Mouse (Mus musculus) midbrain, embryonic 15.5 days (tissue): Measurements from ENCODE around the gene Ccdc160. TPM values are rescaled to one million over a fixed set of nuclear protein-coding genes. Genes with fewer than 3 reads are reported as not detected.

Experiments
- ATAC-seq: fragments of 200-750 bp; cut with Nextera tagmentation; replicated peaks from 2 replicates; pipeline ENCODE4 v1.8.0; 2017; ENCODE audit warnings: moderate TSS enrichment
- H3K27ac ChIP-seq: fragments of 300-500 bp; sonication (generic); 2 replicates; pipeline ENCODE4 v1.5.1; 2015; ENCODE audit warnings: mild to moderate bottlenecking, inconsistent platforms
- H3K27me3 ChIP-seq: fragments of 300-500 bp; sonication (generic); replicated peaks from 2 replicates; pipeline ENCODE4 v1.6.1; 2015; ENCODE audit warnings: inconsistent platforms
- H3K36me3 ChIP-seq: fragments of 300-500 bp; sonication (generic); replicated peaks from 2 replicates; pipeline ENCODE4 v1.6.1; 2015; ENCODE audit warnings: inconsistent platforms
- H3K4me1 ChIP-seq: fragments of 300-500 bp; sonication (generic); 2 replicates; pipeline ENCODE4 v1.6.1; 2015; ENCODE audit warnings: inconsistent platforms
- H3K4me2 ChIP-seq: fragments of 300-500 bp; sonication (generic); 2 replicates; pipeline ENCODE4 v1.6.1; 2015; ENCODE audit warnings: inconsistent platforms, mild to moderate bottlenecking, moderate library complexity
- H3K4me3 ChIP-seq: fragments of 300-500 bp; sonication (generic); 2 replicates; pipeline ENCODE4 v1.5.1; 2015; ENCODE audit warnings: mild to moderate bottlenecking, inconsistent platforms
- H3K9ac ChIP-seq: fragments of 300-500 bp; sonication (generic); 2 replicates; pipeline ENCODE4 v1.6.1; 2015; ENCODE audit warnings: mild to moderate bottlenecking, inconsistent platforms
- H3K9me3 ChIP-seq: fragments of 300-500 bp; sonication (generic); 2 replicates; pipeline ENCODE4 v1.6.1; 2016; ENCODE audit warnings: inconsistent platforms
- WGBS: fragments of 180-500 bp; shearing (Covaris S2); methylation state at CpG from one replicate; pipeline ENCODE4 v1.1.7; 2015; ENCODE audit warnings: mixed read lengths; 5-methylcytosine and 5-hydroxymethylcytosine counted together
- polyA plus RNA-seq: library from polyadenylated mRNA; unstranded; fragments of >200 nt; fragmentation: Nextera tagmentation; extraction: Ambion mirVana; gene quantifications from 2 replicates; pipeline ENCODE4 v1.2.1, GENCODE M21; 2015

Ccdc160 gene
- 5.8 and 7.9 TPM in 2 replicates for polyA plus RNA-seq

GRCm38 (mm10) chrX:52790980-52791593 is at the start of gene Ccdc160:
Ccdc160 (plus strand) TSS chrX:52791200.
- no peaks in the 10 kb centered on the region for H3K9me3 ChIP-seq
- peak within 1 kb of the TSS; percentile 49 for H3K4me3 ChIP-seq
- no peaks in the 10 kb centered on the region for H3K36me3 ChIP-seq
- H3K27ac ChIP-seq, result peak within 1 kb of the TSS; percentile 71
- H3K4me1 ChIP-seq, result peaks cover 8% of the 10 kb centered on the region; the same call in 1 of the 2 replicates
- peak within 1 kb of the TSS; percentile 51 for H3K4me2 ChIP-seq
- peak within 1 kb of the TSS; percentile 48 for H3K9ac ChIP-seq
- H3K27me3 ChIP-seq, result no peaks in the 10 kb centered on the region
- 18% methylated on average over 26 of the region's 26 CpGs for WGBS
- ATAC-seq, result peak; percentile 99

GRCm38 (mm10) chrX:52743781-52744180 is 47.2 kb upstream of the Ccdc160 start:
- Histone ChIP-seq H3K4me3 (peak overlapping the region; percentile 47), H3K9ac (peak overlapping the region; percentile 32; the same call in 1 of the 2 replicates), H3K27me3 (no peaks in the 10 kb centered on the region; the same call in 1 of the 2 replicates), H3K4me2 (peak overlapping the region; percentile 95), H3K4me1 (peaks cover 4% of the 10 kb centered on the region; the same call in 1 of the 2 replicates), H3K27ac (no peak overlapping the region), H3K36me3 (no peaks in the 10 kb centered on the region), H3K9me3 (no peaks in the 10 kb centered on the region)
- ATAC-seq, result 0 out of 2 replicates have a peak, but pooled peaks have one; percentile 3
- 21% methylated on average over 15 of the region's 15 CpGs for WGBS

GRCm38 (mm10) chrX:52744201-52745051 is 46.6 kb upstream of the Ccdc160 start:
- Histone ChIP-seq H3K4me1 (peaks cover 4% of the 10 kb centered on the region; the same call in 1 of the 2 replicates), H3K27ac (no peak overlapping the region), H3K4me3 (peak overlapping the region; percentile 47), H3K27me3 (no peaks in the 10 kb centered on the region; the same call in 1 of the 2 replicates), H3K9ac (peak overlapping the region; percentile 32; the same call in 1 of the 2 replicates), H3K4me2 (peak overlapping the region; percentile 95), H3K9me3 (no peaks in the 10 kb centered on the region), H3K36me3 (no peaks in the 10 kb centered on the region)
- 27% methylated on average over 50 of the region's 50 CpGs for WGBS
- peak; percentile 70; the same call in 1 of the 2 replicates for ATAC-seq

- H3K27ac ChIP-seq, result no peak overlapping the region
- H3K36me3 ChIP-seq, result no peaks in the 10 kb centered on the region
- peak overlapping the region; percentile 95; the same call in 1 of the 2 replicates for H3K4me2 ChIP-seq
- peaks cover 4% of the 10 kb centered on the region; the same call in 1 of the 2 replicates for H3K4me1 ChIP-seq
- no peaks in the 10 kb centered on the region; the same call in 1 of the 2 replicates for H3K27me3 ChIP-seq
- no peak overlapping the region for H3K4me3 ChIP-seq
- WGBS, result 16% methylated on average over 8 of the region's 8 CpGs
- no peaks in the 10 kb centered on the region for H3K9me3 ChIP-seq
- no peak for ATAC-seq
- no peak overlapping the region for H3K9ac ChIP-seq
These were observed 45.5 kb upstream of the Ccdc160 start for GRCm38 (mm10) chrX:52745462-52745861.

GRCm38 (mm10) chrX:52745917-52746316 is 45.1 kb upstream of the Ccdc160 start:
- Histone ChIP-seq H3K4me2 (no peak overlapping the region), H3K4me1 (peaks cover 4% of the 10 kb centered on the region; the same call in 1 of the 2 replicates), H3K36me3 (no peaks in the 10 kb centered on the region), H3K9me3 (no peaks in the 10 kb centered on the region), H3K9ac (no peak overlapping the region), H3K4me3 (no peak overlapping the region), H3K27me3 (no peaks in the 10 kb centered on the region; the same call in 1 of the 2 replicates), H3K27ac (no peak overlapping the region)
- WGBS, result 27% methylated on average over 10 of the region's 10 CpGs
- ATAC-seq, result no peak

GRCm38 (mm10) chrX:52746849-52747248 is 44.2 kb upstream of the Ccdc160 start:
- no peak for ATAC-seq
- no peak overlapping the region for H3K27ac ChIP-seq
- H3K36me3 ChIP-seq, result no peaks in the 10 kb centered on the region
- H3K9me3 ChIP-seq, result no peaks in the 10 kb centered on the region
- H3K27me3 ChIP-seq, result no peaks in the 10 kb centered on the region; the same call in 1 of the 2 replicates
- H3K9ac ChIP-seq, result no peak overlapping the region
- H3K4me2 ChIP-seq, result no peak overlapping the region
- H3K4me1 ChIP-seq, result peaks cover 4% of the 10 kb centered on the region; the same call in 1 of the 2 replicates
- H3K4me3 ChIP-seq, result no peak overlapping the region
- 38% methylated on average over 1 of the region's 1 CpGs for WGBS

- Histone ChIP-seq H3K4me1 (no peaks in the 10 kb centered on the region), H3K4me2 (no peak overlapping the region), H3K4me3 (no peak overlapping the region), H3K36me3 (no peaks in the 10 kb centered on the region), H3K27ac (no peak overlapping the region), H3K27me3 (no peaks in the 10 kb centered on the region), H3K9ac (no peak overlapping the region), H3K9me3 (no peaks in the 10 kb centered on the region)
- ATAC-seq, result no peak
- WGBS, result 27% methylated on average over 6 of the region's 6 CpGs
These were observed 37.4 kb upstream of the Ccdc160 start for GRCm38 (mm10) chrX:52753491-52754085.

GRCm38 (mm10) chrX:52757164-52757563 is 33.8 kb upstream of the Ccdc160 start:
- Histone ChIP-seq H3K4me1 (no peaks in the 10 kb centered on the region), H3K4me3 (no peak overlapping the region), H3K27me3 (no peaks in the 10 kb centered on the region), H3K9ac (no peak overlapping the region), H3K36me3 (no peaks in the 10 kb centered on the region), H3K9me3 (no peaks in the 10 kb centered on the region), H3K27ac (no peak overlapping the region), H3K4me2 (no peak overlapping the region)
- 85% methylated on average over 3 of the region's 3 CpGs for WGBS
- ATAC-seq, result no peak

- H3K9me3 ChIP-seq, result no peaks in the 10 kb centered on the region
- H3K36me3 ChIP-seq, result no peaks in the 10 kb centered on the region
- ATAC-seq, result no peak
- H3K27me3 ChIP-seq, result no peaks in the 10 kb centered on the region
- no peak overlapping the region for H3K9ac ChIP-seq
- WGBS, result 79% methylated on average over 2 of the region's 2 CpGs
- H3K27ac ChIP-seq, result no peak overlapping the region
- H3K4me1 ChIP-seq, result no peaks in the 10 kb centered on the region
- H3K4me3 ChIP-seq, result no peak overlapping the region
- H3K4me2 ChIP-seq, result no peak overlapping the region
These were observed 31.8 kb upstream of the Ccdc160 start for GRCm38 (mm10) chrX:52759232-52759631.

GRCm38 (mm10) chrX:52760191-52760945 is 30.6 kb upstream of the Ccdc160 start:
- H3K9me3 ChIP-seq, result no peaks in the 10 kb centered on the region
- no peaks in the 10 kb centered on the region for H3K27me3 ChIP-seq
- H3K9ac ChIP-seq, result no peak overlapping the region
- H3K4me2 ChIP-seq, result no peak overlapping the region
- H3K4me1 ChIP-seq, result no peaks in the 10 kb centered on the region
- WGBS, result 76% methylated on average over 4 of the region's 4 CpGs
- no peak for ATAC-seq
- H3K27ac ChIP-seq, result no peak overlapping the region
- no peaks in the 10 kb centered on the region for H3K36me3 ChIP-seq
- no peak overlapping the region for H3K4me3 ChIP-seq

- H3K9ac ChIP-seq, result no peak overlapping the region
- 71% methylated on average over 4 of the region's 4 CpGs for WGBS
These were observed 28.8 kb upstream of the Ccdc160 start for GRCm38 (mm10) chrX:52762221-52762620.

More at GRCm38 (mm10) chrX:52762221-52762620, 28.8 kb upstream of the Ccdc160 start:
- Histone ChIP-seq H3K4me1 (no peaks in the 10 kb centered on the region), H3K27me3 (no peaks in the 10 kb centered on the region), H3K4me3 (no peak overlapping the region), H3K4me2 (no peak overlapping the region), H3K9me3 (no peaks in the 10 kb centered on the region), H3K36me3 (no peaks in the 10 kb centered on the region), H3K27ac (no peak overlapping the region)
- no peak for ATAC-seq
